Mouse (Mus musculus): ENCODE results near the gene Tmprss12. TPM values are rescaled to one million over a fixed set of nuclear protein-coding genes. Genes with fewer than 3 reads are reported as not detected.
"Not testable (repeated sequence)": the region's sequence is repeated elsewhere in the genome, so short reads cannot be mapped to it uniquely, and the experiment has no call there.

The Tmprss12 gene
- polyA plus RNA-seq, 1 experiment from 2014 or later, result not detected

- H3K27me3 ChIP-seq (replicated peaks; ENCODE audit: control insufficient read depth, insufficient read depth, low read length); ATAC-seq; H3K4me2 ChIP-seq (ENCODE audit: low read depth, low read length); H3K9me3 ChIP-seq (ENCODE audit: control insufficient read depth, low read length); H3K27ac ChIP-seq (ENCODE audit: low read length); H3K36me3 ChIP-seq (ENCODE audit: control insufficient read depth, insufficient read depth, low read length); H3K9ac ChIP-seq (ENCODE audit: low read depth, low read length); H3K4me1 ChIP-seq (ENCODE audit: control insufficient read depth, insufficient read depth, low read length); H3K4me3 ChIP-seq (ENCODE audit: low read length): not testable (repeated sequence)
- 44% methylated on average over 7 of the region's 7 CpGs for WGBS
Measured at GRCm38 (mm10) chr15:100270609-100271008, 10.0 kb upstream of the Tmprss12 start.

- WGBS, result 74% methylated on average over 14 of the region's 14 CpGs
Measured at GRCm38 (mm10) chr15:100271411-100271810, 9.2 kb upstream of the Tmprss12 start.

GRCm38 (mm10) chr15:100273791-100274308 lies 6.8 kb upstream of the Tmprss12 start:
- H3K4me2 ChIP-seq (ENCODE audit: low read depth, low read length); H3K36me3 ChIP-seq (ENCODE audit: control insufficient read depth, insufficient read depth, low read length); ATAC-seq; H3K9me3 ChIP-seq (ENCODE audit: control insufficient read depth, low read length); H3K9ac ChIP-seq (ENCODE audit: low read depth, low read length); H3K27ac ChIP-seq (ENCODE audit: low read length); H3K27me3 ChIP-seq (replicated peaks; ENCODE audit: control insufficient read depth, insufficient read depth, low read length); H3K4me1 ChIP-seq (ENCODE audit: control insufficient read depth, insufficient read depth, low read length); H3K4me3 ChIP-seq (ENCODE audit: low read length): not testable (repeated sequence)
- 89% methylated on average over 4 of the region's 4 CpGs for WGBS

More at GRCm38 (mm10) chr15:100271411-100271810, 9.2 kb upstream of the Tmprss12 start:
- Histone ChIP-seq H3K4me2 (ENCODE audit: low read depth, low read length) (no peak overlapping the region), H3K27ac (ENCODE audit: low read length) (no peak overlapping the region), H3K9me3 (ENCODE audit: control insufficient read depth, low read length) (no peaks in the 10 kb centered on the region), H3K4me1 (ENCODE audit: control insufficient read depth, insufficient read depth, low read length) (no peaks in the 10 kb centered on the region), H3K9ac (ENCODE audit: low read depth, low read length) (no peak overlapping the region), H3K36me3 (ENCODE audit: control insufficient read depth, insufficient read depth, low read length) (no peaks in the 10 kb centered on the region), H3K4me3 (ENCODE audit: low read length) (no peak overlapping the region), H3K27me3 (replicated peaks; ENCODE audit: control insufficient read depth, insufficient read depth, low read length) (no peaks in the 10 kb centered on the region)
- ATAC-seq, result no peak

GRCm38 (mm10) chr15:100274790-100275559 lies 5.7 kb upstream of the Tmprss12 start:
- Histone ChIP-seq H3K27me3 (replicated peaks; ENCODE audit: control insufficient read depth, insufficient read depth, low read length) (no peaks in the 10 kb centered on the region), H3K4me2 (ENCODE audit: low read depth, low read length) (no peak overlapping the region), H3K4me3 (ENCODE audit: low read length) (no peak overlapping the region), H3K9me3 (ENCODE audit: control insufficient read depth, low read length) (no peaks in the 10 kb centered on the region), H3K9ac (ENCODE audit: low read depth, low read length) (no peak overlapping the region), H3K36me3 (ENCODE audit: control insufficient read depth, insufficient read depth, low read length) (no peaks in the 10 kb centered on the region), H3K4me1 (ENCODE audit: control insufficient read depth, insufficient read depth, low read length) (no peaks in the 10 kb centered on the region), H3K27ac (ENCODE audit: low read length) (no peak overlapping the region)
- no peak for ATAC-seq
- WGBS, result 87% methylated on average over 7 of the region's 7 CpGs

GRCm38 (mm10) chr15:100276403-100276802 lies 4.2 kb upstream of the Tmprss12 start:
- H3K27me3 ChIP-seq (replicated peaks; ENCODE audit: control insufficient read depth, insufficient read depth, low read length), result no peaks in the 10 kb centered on the region
- no peak overlapping the region for H3K27ac ChIP-seq (ENCODE audit: low read length)
- no peak overlapping the region for H3K9ac ChIP-seq (ENCODE audit: low read depth, low read length)
- no peak for ATAC-seq
- H3K36me3 ChIP-seq (ENCODE audit: control insufficient read depth, insufficient read depth, low read length), result no peaks in the 10 kb centered on the region
- no peak overlapping the region for H3K4me2 ChIP-seq (ENCODE audit: low read depth, low read length)
- WGBS, result 96% methylated on average over 4 of the region's 4 CpGs
- H3K9me3 ChIP-seq (ENCODE audit: control insufficient read depth, low read length), result no peaks in the 10 kb centered on the region
- H3K4me3 ChIP-seq (ENCODE audit: low read length), result no peak overlapping the region
- H3K4me1 ChIP-seq (ENCODE audit: control insufficient read depth, insufficient read depth, low read length), result no peaks in the 10 kb centered on the region

- Histone ChIP-seq H3K9me3 (ENCODE audit: control insufficient read depth, low read length) (no peaks in the 10 kb centered on the region), H3K36me3 (ENCODE audit: control insufficient read depth, insufficient read depth, low read length) (no peaks in the 10 kb centered on the region), H3K9ac (ENCODE audit: low read depth, low read length) (no peak overlapping the region), H3K27ac (ENCODE audit: low read length) (no peak overlapping the region), H3K4me1 (ENCODE audit: control insufficient read depth, insufficient read depth, low read length) (no peaks in the 10 kb centered on the region), H3K4me3 (ENCODE audit: low read length) (no peak overlapping the region), H3K4me2 (ENCODE audit: low read depth, low read length) (no peak overlapping the region), H3K27me3 (replicated peaks; ENCODE audit: control insufficient read depth, insufficient read depth, low read length) (no peaks in the 10 kb centered on the region)
- 89% methylated on average over 3 of the region's 3 CpGs for WGBS
- ATAC-seq, result no peak
Measured at GRCm38 (mm10) chr15:100277586-100277985, 3.1 kb upstream of the Tmprss12 start.

GRCm38 (mm10) chr15:100288980-100289379 lies 8.3 kb downstream of the Tmprss12 start:
- no peaks in the 10 kb centered on the region for H3K27me3 ChIP-seq (replicated peaks; ENCODE audit: control insufficient read depth, insufficient read depth, low read length)
- peak; percentile 52 for ATAC-seq
- 84% methylated on average over 6 of the region's 6 CpGs for WGBS
- no peaks in the 10 kb centered on the region for H3K9me3 ChIP-seq (ENCODE audit: control insufficient read depth, low read length)
- H3K9ac ChIP-seq (ENCODE audit: low read depth, low read length), result no peak overlapping the region
- no peak overlapping the region for H3K4me3 ChIP-seq (ENCODE audit: low read length)
- H3K4me1 ChIP-seq (ENCODE audit: control insufficient read depth, insufficient read depth, low read length), result no peaks in the 10 kb centered on the region
- no peaks in the 10 kb centered on the region for H3K36me3 ChIP-seq (ENCODE audit: control insufficient read depth, insufficient read depth, low read length)
- no peak overlapping the region for H3K4me2 ChIP-seq (ENCODE audit: low read depth, low read length)
- no peak overlapping the region for H3K27ac ChIP-seq (ENCODE audit: low read length)

- Histone ChIP-seq H3K27ac (ENCODE audit: low read length) (no peak overlapping the region), H3K9me3 (ENCODE audit: control insufficient read depth, low read length) (no peaks in the 10 kb centered on the region), H3K4me2 (ENCODE audit: low read depth, low read length) (no peak overlapping the region), H3K4me3 (ENCODE audit: low read length) (no peak overlapping the region), H3K36me3 (ENCODE audit: control insufficient read depth, insufficient read depth, low read length) (no peaks in the 10 kb centered on the region), H3K4me1 (ENCODE audit: control insufficient read depth, insufficient read depth, low read length) (no peaks in the 10 kb centered on the region), H3K27me3 (replicated peaks; ENCODE audit: control insufficient read depth, insufficient read depth, low read length) (no peaks in the 10 kb centered on the region), H3K9ac (ENCODE audit: low read depth, low read length) (no peak overlapping the region)
- no peak for ATAC-seq
- 79% methylated on average over 5 of the region's 5 CpGs for WGBS
Measured at GRCm38 (mm10) chr15:100290858-100291257, 10.2 kb downstream of the Tmprss12 start.

- ATAC-seq, result no peak
- WGBS, result 60% methylated on average over 7 of the region's 7 CpGs
Measured at GRCm38 (mm10) chr15:100292326-100292725, 11.7 kb downstream of the Tmprss12 start.

More at GRCm38 (mm10) chr15:100292326-100292725, 11.7 kb downstream of the Tmprss12 start:
- Histone ChIP-seq H3K4me1 (ENCODE audit: control insufficient read depth, insufficient read depth, low read length) (no peaks in the 10 kb centered on the region), H3K9ac (ENCODE audit: low read depth, low read length) (no peak overlapping the region), H3K4me3 (ENCODE audit: low read length) (no peak overlapping the region), H3K36me3 (ENCODE audit: control insufficient read depth, insufficient read depth, low read length) (no peaks in the 10 kb centered on the region), H3K9me3 (ENCODE audit: control insufficient read depth, low read length) (no peaks in the 10 kb centered on the region), H3K27ac (ENCODE audit: low read length) (no peak overlapping the region), H3K4me2 (ENCODE audit: low read depth, low read length) (no peak overlapping the region), H3K27me3 (replicated peaks; ENCODE audit: control insufficient read depth, insufficient read depth, low read length) (no peaks in the 10 kb centered on the region)
